Mouse (Mus musculus): Measurements from ENCODE around the gene Olfr324. TPM values are rescaled to one million over a fixed set of nuclear protein-coding genes. Genes with fewer than 3 reads are reported as not detected.

Olfr324 gene
- total RNA-seq (2022) = not detected

DNA sequence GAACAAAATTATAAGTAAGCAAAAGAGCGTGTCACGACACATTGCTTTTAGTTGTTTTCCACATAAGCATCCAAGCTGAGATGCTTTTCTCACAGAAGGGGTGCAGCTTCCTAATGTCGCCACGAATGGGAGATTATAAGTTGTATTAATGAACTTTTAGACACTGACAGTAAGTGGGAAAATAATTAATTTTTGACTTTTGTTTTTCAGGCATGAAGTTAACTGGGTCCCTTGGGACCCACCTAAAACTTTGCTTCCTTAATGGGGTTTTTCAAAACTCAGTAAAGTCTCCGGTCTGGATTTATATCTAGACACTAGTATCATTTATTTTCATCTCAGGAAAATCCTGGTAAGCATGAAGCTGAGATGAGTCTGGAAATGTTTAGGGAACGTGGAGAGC, at the start of gene Olfr324:
Gene Olfr324, plus strand, starts transcription at position 301 of the 400 bp plus-strand sequence.
- no peak for DNase-seq (ENCODE audit: low spot score in 2 of 2)

DNA sequence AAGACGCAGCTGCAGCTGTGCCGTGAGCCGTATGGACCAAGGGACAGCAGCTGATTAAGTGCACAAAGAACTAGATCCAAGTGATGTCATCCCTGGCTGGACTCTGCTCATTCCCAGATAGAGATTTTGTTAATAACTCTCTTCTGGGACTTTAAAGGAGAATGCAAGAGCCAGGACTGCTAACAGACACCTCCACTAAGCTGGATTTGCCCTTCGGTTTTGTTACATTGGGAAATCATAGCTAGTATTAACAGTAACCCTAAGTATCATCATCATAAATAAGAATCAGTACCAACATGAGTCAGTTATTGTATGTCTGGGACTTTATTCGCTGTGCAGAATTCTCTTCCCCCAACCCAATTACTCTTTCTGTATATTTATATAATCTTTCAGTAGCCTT, 48.6 kb upstream of the Olfr324 start, which contains the start of gene Olfr329-ps:
Gene Olfr329-ps, minus strand, starts transcription at position 101 of the 400 bp plus-strand sequence.
- DNase-seq (ENCODE audit: low spot score in 2 of 2) = no peak

DNA sequence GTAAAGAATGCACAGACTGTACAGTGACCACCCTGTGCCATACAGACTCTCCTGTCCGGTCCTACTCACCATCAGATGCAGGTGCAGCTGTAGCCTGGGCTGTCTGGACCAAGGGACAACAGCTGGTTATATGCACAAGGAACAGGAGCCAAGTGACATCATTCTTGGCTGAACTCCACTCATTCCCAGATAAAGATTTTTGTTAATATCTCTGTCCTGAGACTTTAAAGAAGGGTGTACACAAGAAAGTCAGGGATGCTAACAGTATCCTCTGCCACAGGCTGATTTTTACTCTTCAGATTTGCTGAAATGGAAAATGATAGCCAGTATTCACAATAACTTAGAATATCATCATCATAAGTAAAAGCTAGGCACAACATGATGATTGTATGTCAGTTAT, 39.4 kb upstream of the Olfr324 start, which contains the start of gene Olfr328:
Gene Olfr328, minus strand, starts transcription at position 101 of the 400 bp plus-strand sequence.
- no peak for DNase-seq (ENCODE audit: low spot score in 2 of 2)

DNA sequence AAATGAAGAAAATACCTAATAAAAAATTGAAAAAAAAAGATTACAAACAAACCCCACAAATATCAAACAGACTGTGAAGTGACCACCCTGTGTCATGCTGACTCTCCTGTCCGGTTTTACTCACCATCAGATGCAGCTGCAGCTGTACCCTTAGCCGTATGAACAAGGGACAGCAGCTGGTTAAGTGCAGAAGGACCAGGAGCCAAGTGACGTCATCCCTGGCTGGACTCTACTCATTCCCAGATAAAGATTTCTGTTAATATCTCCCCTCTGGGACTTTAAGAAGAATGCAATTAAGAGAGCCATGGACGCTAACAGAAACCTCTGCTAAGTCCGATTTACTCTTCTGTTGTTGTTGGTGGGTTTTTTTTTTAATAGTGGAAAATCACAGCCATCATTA, 24.5 kb upstream of the Olfr324 start, which contains the start of gene Olfr224:
Gene Olfr224, minus strand, starts transcription at position 149 of the 400 bp plus-strand sequence.
- no peak for DNase-seq (ENCODE audit: low spot score in 2 of 2)

DNA sequence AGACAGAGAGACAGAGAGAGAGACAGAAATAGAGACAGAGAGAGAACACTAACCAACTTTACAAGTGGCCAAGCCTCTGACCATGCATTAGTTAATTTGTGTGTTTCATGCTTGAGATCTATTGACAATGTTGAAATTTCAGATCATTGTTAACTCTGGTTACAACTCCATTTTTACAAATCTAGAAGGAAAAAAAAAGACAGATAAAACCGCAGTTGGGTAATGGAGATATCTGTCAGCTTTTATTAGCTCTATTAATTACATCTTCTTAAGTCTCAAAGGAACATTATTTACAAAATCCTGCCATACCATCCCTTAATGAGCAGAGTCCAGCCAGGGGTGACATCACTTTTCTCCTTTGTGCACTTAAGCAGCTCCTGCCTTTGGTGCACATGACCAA, 17.5 kb upstream of the Olfr324 start, which contains the start of gene Olfr325:
Gene Olfr325, plus strand, starts transcription at position 301 of the 400 bp plus-strand sequence.
- no peak for DNase-seq (ENCODE audit: low spot score in 2 of 2)

DNA sequence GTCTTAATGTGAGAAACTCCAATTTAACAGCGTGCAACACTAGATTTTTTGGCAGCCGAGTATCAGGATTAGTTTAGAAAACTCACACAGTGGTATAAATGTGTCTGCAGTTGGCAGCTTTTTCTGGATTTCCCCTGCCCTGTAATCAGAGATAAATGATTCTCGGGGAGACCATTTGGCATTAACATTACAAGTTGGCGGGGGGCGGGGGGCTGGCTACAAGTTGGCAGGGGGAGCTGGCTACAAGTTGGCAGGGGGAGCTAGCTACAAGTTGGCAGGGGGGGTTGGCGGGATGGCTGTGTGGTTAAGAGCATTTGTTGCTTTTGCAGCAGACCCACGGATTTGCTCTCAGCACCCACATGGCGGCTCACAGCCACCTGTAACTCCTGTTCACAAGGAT, 16.3 kb upstream of the Olfr324 start:
- no peak for DNase-seq (ENCODE audit: low spot score in 2 of 2)

DNA sequence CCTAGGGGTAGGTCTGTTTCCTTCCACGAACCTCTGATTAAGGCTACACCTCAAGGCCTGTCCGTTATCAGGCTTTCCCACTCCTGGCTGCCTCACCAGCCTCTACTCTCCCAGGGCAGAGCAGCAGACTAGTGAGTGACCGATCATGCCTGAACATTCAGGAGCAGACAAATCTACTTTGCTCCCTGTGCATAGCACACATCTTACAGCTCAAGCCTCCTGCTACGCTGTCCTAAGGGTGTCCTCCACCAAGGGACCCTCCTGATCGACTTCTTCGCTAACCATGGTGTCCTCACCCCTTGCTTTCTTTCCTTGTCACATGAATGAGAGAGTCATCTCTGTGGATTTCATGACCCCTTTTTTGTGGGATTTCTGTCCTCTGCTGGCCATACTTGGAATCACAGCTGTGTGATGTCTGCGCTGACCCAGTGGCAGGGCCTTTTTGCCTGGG, 7.0 kb upstream of the Olfr324 start:
- DNase-seq (ENCODE audit: low spot score in 2 of 2) = peak in 1 of 2 experiments; percentile 15

DNA sequence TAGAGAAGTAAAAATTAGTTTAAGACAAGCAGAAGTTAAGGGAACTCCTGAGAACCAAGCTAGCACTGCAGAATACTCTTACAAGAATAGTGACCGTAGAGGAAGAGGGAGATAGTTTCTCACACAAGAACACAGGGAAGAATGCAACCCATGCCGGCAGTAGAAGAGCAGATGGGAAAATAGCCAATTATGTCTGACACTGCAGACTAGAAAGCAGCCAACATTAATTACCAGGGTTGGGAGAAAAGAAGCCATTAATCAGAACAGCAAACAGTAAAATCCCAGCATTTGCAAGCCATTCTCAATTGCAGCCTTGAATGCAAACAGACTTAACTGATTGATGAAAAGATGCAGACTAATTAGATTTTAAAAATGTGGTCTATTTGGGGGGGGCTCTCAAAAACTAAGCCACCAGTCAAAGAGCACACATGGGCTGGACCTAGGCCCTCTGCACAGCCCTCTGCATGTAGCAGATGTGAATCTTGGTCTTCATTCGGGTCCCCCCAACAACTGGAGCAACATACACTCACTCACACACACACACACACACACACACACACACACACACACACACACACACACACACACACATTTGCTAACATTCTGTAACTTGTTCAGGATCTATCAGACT, 6.2 kb upstream of the Olfr324 start:
- DNase-seq (ENCODE audit: low spot score in 2 of 2) = no peak

DNA sequence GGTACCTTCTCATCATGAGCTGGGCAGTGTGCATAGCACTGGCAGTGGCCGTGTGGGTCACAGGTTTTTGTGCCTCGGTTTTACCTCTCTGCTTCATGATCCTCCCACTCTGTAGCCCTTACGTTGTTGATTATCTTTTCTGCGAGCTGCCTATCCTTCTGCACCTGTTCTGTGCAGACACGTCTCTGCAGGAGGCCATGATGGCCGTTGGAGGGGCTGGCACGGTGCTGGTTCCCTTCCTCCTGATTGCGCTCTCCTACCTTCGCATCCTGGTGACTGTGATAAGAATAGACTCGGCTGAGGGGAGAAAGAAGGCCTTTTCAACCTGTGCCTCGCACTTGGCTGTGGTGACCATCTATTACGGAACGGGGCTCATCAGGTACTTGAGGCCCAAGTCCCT, 2.9 kb downstream of the Olfr324 start:
- no peak for DNase-seq (ENCODE audit: low spot score in 2 of 2)

DNA sequence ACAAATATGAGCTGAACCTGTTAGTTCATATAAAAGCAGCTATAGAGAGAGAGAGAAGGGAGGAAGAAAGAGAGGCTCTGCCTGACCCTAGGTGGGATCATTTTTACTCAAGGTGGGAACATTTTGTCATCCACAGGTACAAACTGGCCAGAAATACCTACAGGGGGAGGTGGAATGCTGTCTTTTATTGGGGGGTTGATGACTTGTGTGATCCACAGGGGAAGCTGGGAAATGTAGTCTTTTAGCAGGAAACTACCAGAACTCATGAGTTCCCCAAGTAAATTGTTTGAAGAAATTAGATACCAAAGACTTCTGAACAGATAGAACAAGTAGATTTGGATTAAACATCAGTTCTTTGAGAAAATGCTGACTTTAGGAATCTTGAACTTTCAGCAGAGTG, 7.1 kb downstream of the Olfr324 start:
- DNase-seq (ENCODE audit: low spot score in 2 of 2) = no peak

DNA sequence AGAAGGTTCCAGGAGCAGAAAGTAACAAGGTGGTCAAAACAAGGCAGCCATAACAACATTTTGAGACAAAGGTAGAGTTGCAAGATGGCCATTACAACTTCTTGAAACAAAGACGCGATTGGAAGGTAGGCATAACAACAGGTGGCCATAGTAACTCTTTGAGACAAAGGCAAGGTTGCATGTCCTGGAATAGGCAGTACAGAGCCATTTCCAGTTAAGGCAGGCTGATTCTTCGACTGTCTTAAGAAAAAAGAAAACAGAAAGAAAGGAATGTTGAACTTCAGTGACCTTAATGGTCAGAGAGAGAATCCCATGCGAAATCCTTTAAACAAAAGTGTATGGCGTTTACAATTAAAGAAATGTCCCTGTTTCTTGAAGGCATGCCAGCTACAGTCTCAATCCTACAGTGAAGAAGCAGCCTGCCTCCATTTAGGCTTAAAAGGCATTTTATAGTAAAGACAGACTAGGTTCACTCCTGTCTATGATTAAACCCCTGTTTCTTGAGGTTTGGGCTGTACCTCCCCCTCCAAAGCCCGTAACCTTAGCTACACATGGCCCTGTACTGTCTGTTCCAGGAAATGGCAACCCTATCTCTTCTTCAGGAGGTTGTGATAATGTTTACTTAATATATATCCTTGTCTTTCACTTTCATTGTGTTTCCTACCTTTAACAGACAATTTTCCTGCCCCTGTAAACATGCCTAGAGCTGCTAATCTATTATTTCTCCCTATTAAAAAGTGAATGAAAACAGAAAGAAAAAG, 8.1 kb downstream of the Olfr324 start:
- DNase-seq (ENCODE audit: low spot score in 2 of 2) = no peak

DNA sequence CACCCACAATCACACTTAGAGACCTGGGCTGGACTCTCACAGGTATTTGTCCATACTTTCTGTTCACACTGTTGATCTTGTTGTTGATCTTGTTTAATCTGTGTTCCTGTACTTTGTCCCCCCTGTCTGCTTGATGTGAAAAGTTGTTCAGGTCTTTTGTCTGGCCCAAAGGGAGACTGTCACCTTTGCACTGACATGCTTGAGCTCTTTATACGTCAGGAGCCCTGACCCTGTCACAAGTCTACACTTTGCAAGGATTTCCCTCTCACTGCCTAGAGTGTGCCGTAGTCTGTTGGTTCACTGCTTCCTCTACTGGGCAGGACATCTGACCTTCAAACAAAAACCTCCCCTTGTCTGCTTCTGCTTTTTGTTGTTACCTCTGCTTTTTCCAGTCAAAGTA, 9.8 kb downstream of the Olfr324 start:
- no peak for DNase-seq (ENCODE audit: low spot score in 2 of 2)

DNA sequence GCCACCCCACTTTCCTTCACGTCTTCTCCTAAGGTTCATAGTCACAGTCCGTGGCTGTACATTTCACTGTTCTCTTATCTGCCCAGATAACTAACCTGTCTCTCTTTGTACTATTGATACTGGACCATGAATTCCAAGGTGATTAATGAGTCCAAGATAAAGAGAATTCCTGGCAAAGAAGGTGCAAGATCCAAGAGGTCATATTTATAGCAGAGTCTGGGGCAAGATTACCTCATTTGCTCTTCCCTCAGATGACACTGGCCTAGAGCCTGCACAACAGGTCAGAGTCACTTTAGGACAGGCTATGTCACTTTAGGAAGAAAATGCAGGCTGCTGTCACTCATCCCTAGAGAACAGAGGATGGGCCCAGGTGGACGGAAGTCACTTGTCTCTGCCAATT, 10.3 kb downstream of the Olfr324 start:
- DNase-seq (ENCODE audit: low spot score in 2 of 2) = no peak

DNA sequence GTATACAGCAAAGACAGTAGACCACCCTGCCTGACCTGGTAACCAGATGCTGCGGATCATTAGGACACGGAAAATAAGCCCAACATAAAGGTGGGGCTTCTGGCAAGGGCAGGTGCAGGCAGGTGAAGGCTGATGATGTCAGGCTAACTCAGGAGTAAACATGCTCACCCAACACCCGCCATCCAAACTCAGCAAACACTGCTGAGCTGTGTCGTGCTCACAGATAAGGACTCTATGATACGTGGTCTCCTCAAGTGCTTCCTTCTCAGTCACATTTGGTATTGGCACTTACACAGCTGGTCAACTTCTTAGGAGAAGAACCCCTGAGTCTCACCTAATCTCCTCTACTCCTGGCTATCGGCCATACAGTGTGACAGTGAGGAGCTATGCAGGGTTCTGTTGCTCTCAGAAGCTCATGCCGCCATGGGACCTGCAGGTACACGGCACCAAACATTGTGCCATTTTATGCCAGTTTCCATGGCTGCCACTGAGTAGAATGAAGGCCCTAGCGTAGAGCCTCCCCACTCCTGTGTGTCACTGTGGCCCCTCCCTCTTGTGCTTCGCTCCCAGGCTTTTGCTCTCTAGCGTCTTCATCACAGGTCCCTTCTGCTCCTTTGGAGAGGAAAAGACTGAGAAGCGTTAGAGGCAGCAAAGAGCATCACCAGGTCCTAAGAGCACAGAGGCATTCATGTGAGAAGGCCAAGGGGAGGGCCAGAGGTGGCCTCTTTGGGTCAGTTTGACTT, 11.4 kb downstream of the Olfr324 start:
- DNase-seq (ENCODE audit: low spot score in 2 of 2) = no peak

DNA sequence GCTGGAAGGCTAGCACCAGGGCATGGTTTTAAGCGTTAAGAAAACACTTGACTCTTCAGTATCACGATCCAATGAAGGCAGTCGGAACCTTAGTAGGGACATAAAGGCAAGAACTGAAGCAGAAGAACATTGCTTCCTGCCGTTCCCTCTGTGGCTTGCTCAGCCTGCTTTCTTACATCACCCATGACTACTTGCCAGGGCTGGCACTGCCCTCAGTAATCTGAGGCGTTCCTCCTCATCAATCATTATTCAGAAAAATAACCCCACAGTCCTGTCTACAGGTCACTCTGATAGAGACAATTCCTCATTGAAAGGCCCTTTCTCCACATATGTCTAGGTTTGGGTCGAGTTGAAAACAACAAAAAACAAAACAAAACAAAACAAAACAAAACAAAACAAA, 12.1 kb downstream of the Olfr324 start:
- no peak for DNase-seq (ENCODE audit: low spot score in 2 of 2)

DNA sequence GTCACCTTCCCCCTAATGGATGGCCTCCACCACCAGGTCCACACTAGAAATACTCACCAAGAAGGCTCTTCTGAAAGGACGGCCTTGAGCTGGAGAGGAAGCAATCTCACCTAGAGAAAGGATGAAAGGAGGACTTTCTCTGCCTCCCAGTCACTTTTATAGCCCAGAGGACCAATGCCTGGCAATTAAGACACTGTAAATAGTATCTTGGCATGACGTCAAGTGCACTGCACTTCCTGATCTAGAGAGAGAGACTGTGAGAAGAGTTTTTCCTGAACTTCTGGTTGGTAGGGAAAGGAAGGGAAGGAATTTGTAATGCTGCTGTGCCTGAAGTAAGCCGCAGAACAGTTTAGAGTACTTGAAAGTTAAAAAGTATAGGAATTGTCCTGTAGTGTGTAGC, 18.4 kb downstream of the Olfr324 start:
- no peak for DNase-seq (ENCODE audit: low spot score in 2 of 2)

DNA sequence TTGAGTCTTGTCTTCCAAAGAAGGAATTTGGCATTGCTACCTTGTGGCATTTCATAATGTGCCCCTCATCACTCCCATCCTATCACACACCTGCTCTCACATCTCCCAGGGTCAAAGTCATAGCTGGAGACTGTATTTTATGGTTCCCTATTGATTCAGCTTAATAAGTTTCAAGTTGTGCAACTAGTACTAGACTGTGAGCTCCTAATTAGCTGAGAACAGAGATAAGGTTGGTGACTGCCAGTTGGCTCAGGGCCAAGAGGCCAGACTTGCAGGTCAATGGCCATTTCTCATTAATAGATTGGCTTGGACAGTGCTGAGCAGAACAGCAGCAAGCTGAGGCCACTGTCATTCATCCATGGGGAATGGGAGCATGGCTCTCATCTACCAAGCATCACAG, 19.6 kb downstream of the Olfr324 start:
- DNase-seq (ENCODE audit: low spot score in 2 of 2) = no peak

DNA sequence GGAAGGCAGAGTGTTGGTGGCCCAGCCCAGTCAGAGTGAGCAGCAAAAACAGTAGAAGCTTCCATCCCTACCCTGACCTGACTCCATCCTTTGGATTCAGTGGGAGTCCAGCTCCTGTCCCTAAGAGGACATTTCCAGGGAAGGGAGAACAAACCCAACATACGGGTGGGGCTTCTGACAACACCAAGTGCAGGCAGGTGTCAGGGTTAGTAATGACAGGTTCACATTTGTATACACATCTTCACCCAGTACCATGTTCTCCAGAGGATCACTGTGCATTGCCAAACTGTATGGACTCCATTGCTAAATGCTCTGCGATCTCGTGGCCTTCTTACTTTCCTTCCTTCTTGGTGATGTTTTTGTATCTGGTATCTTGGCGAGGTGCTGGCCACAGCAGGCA, 21.1 kb downstream of the Olfr324 start, which contains the start of gene 2210407C18Rik:
Gene 2210407C18Rik, minus strand, starts transcription at position 101 of the 400 bp plus-strand sequence.
- no peak for DNase-seq (ENCODE audit: low spot score in 2 of 2)

DNA sequence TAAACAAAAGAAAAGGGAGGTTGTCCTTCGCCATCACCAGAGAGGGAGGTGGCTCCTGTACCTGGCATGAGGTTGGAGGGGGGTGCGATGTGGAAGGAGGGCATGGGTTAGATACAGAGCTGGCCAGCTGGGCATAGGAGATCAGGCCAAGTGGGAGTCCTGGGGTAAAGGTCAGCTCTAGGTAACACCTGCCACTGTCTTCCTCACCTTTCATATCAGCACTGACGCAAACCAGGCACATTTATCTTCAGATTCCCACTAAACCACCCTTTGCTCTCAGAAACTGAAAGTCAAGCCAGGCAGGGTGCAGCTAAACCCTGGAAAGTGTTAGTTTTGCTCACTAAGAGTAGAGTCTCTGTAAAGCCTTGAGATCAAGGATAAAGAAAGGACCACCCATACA, 23.5 kb downstream of the Olfr324 start:
- DNase-seq (ENCODE audit: low spot score in 2 of 2) = no peak

DNA sequence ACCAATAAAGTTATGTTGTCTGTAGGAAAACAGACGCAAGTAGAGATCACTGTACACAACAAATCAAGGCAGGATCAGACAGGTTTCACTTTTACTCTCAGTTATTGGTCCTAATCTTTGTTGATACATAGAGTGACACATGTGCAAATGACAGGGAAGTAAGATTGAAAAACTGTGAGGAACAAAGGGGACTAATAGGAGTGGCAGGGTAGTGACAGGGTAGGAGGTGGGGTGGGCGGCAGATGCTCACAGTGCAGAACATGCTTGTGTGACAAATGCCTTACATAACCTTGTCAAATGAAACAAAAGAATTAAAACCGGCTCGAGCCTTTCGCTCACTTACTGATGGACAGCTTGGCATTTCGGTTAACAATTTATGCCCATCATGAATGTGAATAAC, 23.9 kb downstream of the Olfr324 start:
- DNase-seq (ENCODE audit: low spot score in 2 of 2) = no peak

DNA sequence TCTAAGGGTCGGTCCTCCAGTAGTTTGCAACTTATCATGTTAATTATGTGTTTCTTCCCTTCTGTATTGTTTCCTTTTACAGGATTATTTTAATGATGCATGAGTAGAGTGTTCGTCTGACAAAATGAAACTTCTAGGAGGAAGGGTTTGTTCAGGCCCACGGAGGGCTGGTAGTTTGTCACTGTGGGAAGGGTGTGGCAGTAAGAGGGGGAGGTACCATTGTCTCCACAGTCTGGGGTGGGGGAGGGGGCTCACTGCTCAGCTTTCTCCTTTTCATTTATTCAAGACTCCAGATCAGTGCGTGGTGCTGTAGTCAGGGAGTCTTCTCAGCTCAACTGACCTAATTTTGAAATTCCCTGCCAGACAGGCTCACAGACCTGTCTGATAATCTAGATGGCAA, 31.2 kb downstream of the Olfr324 start:
- DNase-seq (ENCODE audit: low spot score in 2 of 2) = no peak

DNA sequence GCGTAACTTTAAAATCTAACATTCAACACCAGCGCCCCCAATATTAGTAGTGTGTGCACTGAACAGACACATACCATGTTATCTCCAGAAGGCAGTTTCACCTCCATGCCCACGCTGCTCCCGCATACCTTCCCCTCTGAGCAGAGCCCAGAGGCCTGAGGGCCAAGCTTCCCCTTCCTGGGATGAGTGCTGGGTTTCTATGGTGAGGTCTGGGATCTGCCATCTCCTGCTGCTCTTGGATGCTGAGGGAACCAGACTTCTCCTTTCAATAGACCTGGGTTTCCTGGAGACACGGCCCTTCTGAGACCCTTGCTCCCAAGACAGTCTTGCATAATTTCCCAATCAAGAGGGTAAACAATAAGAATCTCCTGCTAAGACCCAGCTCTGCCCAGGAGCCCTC, 35.5 kb downstream of the Olfr324 start, which contains the start of gene Olfr323:
Gene Olfr323, minus strand, starts transcription at position 101 of the 400 bp plus-strand sequence.
- DNase-seq (ENCODE audit: low spot score in 2 of 2) = no peak
